Mouse (Mus musculus): ENCODE results near the gene Gm42906.

The Gm42906 gene

GRCm38 (mm10) chr5:151027171-151027570, 400.8 kb downstream of the Gm42906 start:
- no peak for DNase-seq (ENCODE audit: low read depth, low spot score)

- DNase-seq (ENCODE audit: low read depth, low spot score), result no peak
Observed at GRCm38 (mm10) chr5:151026069-151026468, 401.9 kb downstream of the Gm42906 start.

- DNase-seq (ENCODE audit: low read depth, low spot score), result no peak
Observed at GRCm38 (mm10) chr5:151024483-151024882, 403.5 kb downstream of the Gm42906 start.

- DNase-seq (ENCODE audit: low read depth, low spot score), result no peak
Observed at GRCm38 (mm10) chr5:151023461-151023860, 404.5 kb downstream of the Gm42906 start.

GRCm38 (mm10) chr5:151022939-151023338, 405.0 kb downstream of the Gm42906 start:
- no peak for DNase-seq (ENCODE audit: low read depth, low spot score)

GRCm38 (mm10) chr5:151022026-151022425, 405.9 kb downstream of the Gm42906 start:
- DNase-seq (ENCODE audit: low read depth, low spot score), result no peak

- no peak for DNase-seq (ENCODE audit: low read depth, low spot score)
Observed at GRCm38 (mm10) chr5:151020831-151021230, 407.1 kb downstream of the Gm42906 start.

- DNase-seq (ENCODE audit: low read depth, low spot score), result no peak
Observed at GRCm38 (mm10) chr5:151020031-151020820, 407.7 kb downstream of the Gm42906 start.

GRCm38 (mm10) chr5:151018959-151019358, 409.0 kb downstream of the Gm42906 start:
- no peak for DNase-seq (ENCODE audit: low read depth, low spot score)

GRCm38 (mm10) chr5:151018450-151018849, 409.5 kb downstream of the Gm42906 start:
- no peak for DNase-seq (ENCODE audit: low read depth, low spot score)
